Mouse (Mus musculus): ENCODE data around the gene Ttc28. TPM values are rescaled to one million over a fixed set of nuclear protein-coding genes. Genes with fewer than 3 reads are reported as not detected.

Ttc28 gene
- polyA plus RNA-seq, 1 experiment from 2014 or later, result 42.8 TPM

- WGBS, result 53% methylated on average over 14 of the region's 14 CpGs
- no peak for ATAC-seq (replicated peaks)
- peaks cover 32% of the 10 kb centered on the region for H3K4me1 ChIP-seq
- H3K9ac ChIP-seq (replicated peaks), result no peak overlapping the region
- H3K36me3 ChIP-seq, result peaks cover 58% of the 10 kb centered on the region
- H3K4me3 ChIP-seq, result no peak overlapping the region
- no peaks in the 10 kb centered on the region for H3K27me3 ChIP-seq
- H3K4me2 ChIP-seq (replicated peaks), result no peak overlapping the region
- H3K27ac ChIP-seq (replicated peaks), result 0 out of 2 replicates have a peak overlapping the region, but pooled peaks have one; percentile 17
- no peaks in the 10 kb centered on the region for H3K9me3 ChIP-seq
These were observed 348.9 kb downstream of the Ttc28 start for GRCm38 (mm10) chr5:111228302-111229040.

GRCm38 (mm10) chr5:111229041-111229394, 349.4 kb downstream of the Ttc28 start:
- Histone ChIP-seq H3K4me2 (replicated peaks) (no peak overlapping the region), H3K27ac (replicated peaks) (0 out of 2 replicates have a peak overlapping the region, but pooled peaks have one; percentile 17), H3K9me3 (no peaks in the 10 kb centered on the region), H3K4me3 (no peak overlapping the region), H3K9ac (replicated peaks) (no peak overlapping the region), H3K4me1 (peaks cover 32% of the 10 kb centered on the region), H3K27me3 (no peaks in the 10 kb centered on the region), H3K36me3 (peaks cover 54% of the 10 kb centered on the region)
- WGBS, result 87% methylated on average over 12 of the region's 12 CpGs
- ATAC-seq (replicated peaks), result no peak

GRCm38 (mm10) chr5:111229671-111230070, 350.1 kb downstream of the Ttc28 start:
- Histone ChIP-seq H3K27ac (replicated peaks) (no peak overlapping the region), H3K4me2 (replicated peaks) (no peak overlapping the region), H3K36me3 (peaks cover 48% of the 10 kb centered on the region), H3K9ac (replicated peaks) (no peak overlapping the region), H3K27me3 (no peaks in the 10 kb centered on the region), H3K9me3 (no peaks in the 10 kb centered on the region), H3K4me1 (peaks cover 35% of the 10 kb centered on the region), H3K4me3 (no peak overlapping the region)
- ATAC-seq (replicated peaks), result no peak
- WGBS, result 54% methylated on average over 3 of the region's 3 CpGs

GRCm38 (mm10) chr5:111231044-111231443, 351.4 kb downstream of the Ttc28 start:
- WGBS, result 60% methylated on average over 13 of the region's 13 CpGs
- no peak overlapping the region for H3K4me3 ChIP-seq
- H3K4me2 ChIP-seq (replicated peaks), result no peak overlapping the region
- no peaks in the 10 kb centered on the region for H3K27me3 ChIP-seq
- H3K9me3 ChIP-seq, result no peaks in the 10 kb centered on the region
- ATAC-seq (replicated peaks), result peak; percentile 15; the same call in 1 of the 2 replicates
- H3K27ac ChIP-seq (replicated peaks), result peak overlapping the region; percentile 36; the same call in 1 of the 2 replicates
- peaks cover 46% of the 10 kb centered on the region for H3K36me3 ChIP-seq
- H3K4me1 ChIP-seq, result peaks cover 38% of the 10 kb centered on the region
- no peak overlapping the region for H3K9ac ChIP-seq (replicated peaks)

- peaks cover 33% of the 10 kb centered on the region for H3K4me1 ChIP-seq
- no peaks in the 10 kb centered on the region for H3K27me3 ChIP-seq
- no peak overlapping the region for H3K4me3 ChIP-seq
- 13% methylated on average over 1 of the region's 1 CpGs for WGBS
- no peak overlapping the region for H3K4me2 ChIP-seq (replicated peaks)
- H3K9me3 ChIP-seq, result no peaks in the 10 kb centered on the region
- peak; percentile 38; the same call in 1 of the 2 replicates for ATAC-seq (replicated peaks)
- no peak overlapping the region for H3K27ac ChIP-seq (replicated peaks)
- H3K9ac ChIP-seq (replicated peaks), result no peak overlapping the region
- peaks cover 46% of the 10 kb centered on the region for H3K36me3 ChIP-seq
These were observed 352.2 kb downstream of the Ttc28 start for GRCm38 (mm10) chr5:111231769-111232168.

GRCm38 (mm10) chr5:111233022-111233709, 353.6 kb downstream of the Ttc28 start:
- Histone ChIP-seq H3K4me3 (no peak overlapping the region), H3K9me3 (no peaks in the 10 kb centered on the region), H3K4me1 (peaks cover 24% of the 10 kb centered on the region), H3K36me3 (peaks cover 42% of the 10 kb centered on the region), H3K9ac (replicated peaks) (no peak overlapping the region), H3K27ac (replicated peaks) (0 out of 2 replicates have a peak overlapping the region, but pooled peaks have one; percentile 12), H3K27me3 (no peaks in the 10 kb centered on the region), H3K4me2 (replicated peaks) (no peak overlapping the region)
- ATAC-seq (replicated peaks), result no peak
- 79% methylated on average over 24 of the region's 24 CpGs for WGBS

- H3K9me3 ChIP-seq, result no peaks in the 10 kb centered on the region
- no peak for ATAC-seq (replicated peaks)
- H3K4me1 ChIP-seq, result peaks cover 9% of the 10 kb centered on the region
- H3K9ac ChIP-seq (replicated peaks), result no peak overlapping the region
- 80% methylated on average over 12 of the region's 12 CpGs for WGBS
- peaks cover 39% of the 10 kb centered on the region for H3K36me3 ChIP-seq
- H3K27ac ChIP-seq (replicated peaks), result no peak overlapping the region
- no peaks in the 10 kb centered on the region for H3K27me3 ChIP-seq
- H3K4me2 ChIP-seq (replicated peaks), result no peak overlapping the region
- no peak overlapping the region for H3K4me3 ChIP-seq
These were observed 355.5 kb downstream of the Ttc28 start for GRCm38 (mm10) chr5:111235131-111235530.

GRCm38 (mm10) chr5:111237176-111237636, 357.6 kb downstream of the Ttc28 start:
- H3K4me2 ChIP-seq (replicated peaks), result no peak overlapping the region
- ATAC-seq (replicated peaks), result no peak
- no peaks in the 10 kb centered on the region for H3K27me3 ChIP-seq
- H3K9me3 ChIP-seq, result no peaks in the 10 kb centered on the region
- H3K27ac ChIP-seq (replicated peaks), result no peak overlapping the region
- 79% methylated on average over 9 of the region's 9 CpGs for WGBS
- peaks cover 9% of the 10 kb centered on the region; the same call in 1 of the 2 replicates for H3K4me1 ChIP-seq
- no peak overlapping the region for H3K4me3 ChIP-seq
- H3K9ac ChIP-seq (replicated peaks), result no peak overlapping the region
- H3K36me3 ChIP-seq, result peaks cover 34% of the 10 kb centered on the region

- WGBS, result 58% methylated on average over 7 of the region's 7 CpGs
- no peak overlapping the region for H3K4me2 ChIP-seq (replicated peaks)
- no peaks in the 10 kb centered on the region for H3K27me3 ChIP-seq
- no peak overlapping the region for H3K27ac ChIP-seq (replicated peaks)
- peaks cover 17% of the 10 kb centered on the region; the same call in 1 of the 2 replicates for H3K4me1 ChIP-seq
- H3K9me3 ChIP-seq, result no peaks in the 10 kb centered on the region
- no peak overlapping the region for H3K4me3 ChIP-seq
- H3K9ac ChIP-seq (replicated peaks), result no peak overlapping the region
- ATAC-seq (replicated peaks), result peak; percentile 43; the same call in 1 of the 2 replicates
- H3K36me3 ChIP-seq, result peaks cover 24% of the 10 kb centered on the region
These were observed 359.6 kb downstream of the Ttc28 start for GRCm38 (mm10) chr5:111239223-111239622.

GRCm38 (mm10) chr5:111243447-111244040, 363.9 kb downstream of the Ttc28 start:
- Histone ChIP-seq H3K4me2 (replicated peaks) (no peak overlapping the region), H3K36me3 (peaks cover 7% of the 10 kb centered on the region; the same call in 1 of the 2 replicates), H3K27ac (replicated peaks) (no peak overlapping the region), H3K4me1 (peaks cover 10% of the 10 kb centered on the region; the same call in 1 of the 2 replicates), H3K9me3 (no peaks in the 10 kb centered on the region), H3K4me3 (no peak overlapping the region), H3K9ac (replicated peaks) (no peak overlapping the region), H3K27me3 (no peaks in the 10 kb centered on the region)
- WGBS, result 43% methylated on average over 14 of the region's 14 CpGs
- no peak for ATAC-seq (replicated peaks)

- H3K4me3 ChIP-seq, result no peak overlapping the region
- no peaks in the 10 kb centered on the region for H3K9me3 ChIP-seq
- H3K36me3 ChIP-seq, result peaks cover 4% of the 10 kb centered on the region; the same call in 1 of the 2 replicates
- no peaks in the 10 kb centered on the region for H3K27me3 ChIP-seq
- H3K4me2 ChIP-seq (replicated peaks), result no peak overlapping the region
- H3K9ac ChIP-seq (replicated peaks), result no peak overlapping the region
- no peak overlapping the region for H3K27ac ChIP-seq (replicated peaks)
- WGBS, result 65% methylated on average over 9 of the region's 9 CpGs
- no peak for ATAC-seq (replicated peaks)
- peaks cover 10% of the 10 kb centered on the region; the same call in 1 of the 2 replicates for H3K4me1 ChIP-seq
These were observed 364.5 kb downstream of the Ttc28 start for GRCm38 (mm10) chr5:111244061-111244460.

All from forebrain, embryonic 15.5 days (tissue).